Mouse (Mus musculus): Measurements from ENCODE around the gene Acsl5. TPM values are rescaled to one million over a fixed set of nuclear protein-coding genes. Genes with fewer than 3 reads are reported as not detected.

The Acsl5 gene
- polyA plus RNA-seq, 1 experiment, result 16.0 TPM

GRCm38 (mm10) chr19:55316109-55316714, 64.5 kb downstream of the Acsl5 start, which contains the start of gene Vti1a:
Vti1a (plus strand) TSS chr19:55316295.
- H3K79me2 ChIP-seq (ENCODE audit: control insufficient read depth, insufficient read depth), result peaks cover 27% of the 10 kb centered on the region
- TF ChIP-seq MAX (IDR thresholded peaks at IDR 0.05; ENCODE audit: low read depth), result no peak
- TF ChIP-seq POLR2A (IDR thresholded peaks at IDR 0.05; ENCODE audit: insufficient read length, low read depth), result peak; percentile 55
- TF ChIP-seq E2F4 (IDR thresholded peaks at IDR 0.05; ENCODE audit: insufficient read depth), result peak; percentile 34
- H3K4me3 ChIP-seq, result peak within 1 kb of the TSS; percentile 95

GRCm38 (mm10) chr19:55316901-55317300, 65.2 kb downstream of the Acsl5 start:
- H3K27me3 ChIP-seq (ENCODE audit: control insufficient read depth, insufficient read depth, insufficient read length), result no peaks in the 10 kb centered on the region
- H3K4me2 ChIP-seq (ENCODE audit: low read depth), result peak overlapping the region; percentile 88
- H3K4me3 ChIP-seq, result peak overlapping the region; percentile 95
- peak overlapping the region; percentile 63 for H3ac ChIP-seq (ENCODE audit: control insufficient read depth, insufficient read length)
- peaks cover 27% of the 10 kb centered on the region for H3K79me2 ChIP-seq (ENCODE audit: control insufficient read depth, insufficient read depth)
- TF ChIP-seq MYOG (IDR thresholded peaks at IDR 0.05; ENCODE audit: control insufficient read depth in 1 of 3, insufficient read depth in 1 of 3, insufficient read length in 2 of 3, low read depth in 2 of 3) (no peak), MAX (IDR thresholded peaks at IDR 0.05; ENCODE audit: low read depth) (no peak), USF1 (IDR thresholded peaks at IDR 0.05; ENCODE audit: low read depth) (no peak), CEBPB (IDR thresholded peaks at IDR 0.05; ENCODE audit: insufficient read depth, poor library complexity, severe bottlenecking) (no peak), TCF3 (IDR thresholded peaks at IDR 0.05; ENCODE audit: insufficient read length, low read depth) (no peak), MYOD1 (IDR thresholded peaks at IDR 0.05; ENCODE audit: control insufficient read depth in 1 of 3, insufficient read length in 2 of 3, low read depth in 2 of 3) (no peak), E2F4 (IDR thresholded peaks at IDR 0.05; ENCODE audit: insufficient read depth) (no peak), TCF12 (IDR thresholded peaks at IDR 0.05; ENCODE audit: insufficient read depth, poor library complexity, severe bottlenecking) (no peak), REST (IDR thresholded peaks at IDR 0.05; ENCODE audit: insufficient read depth, insufficient read length) (no peak), SRF (IDR thresholded peaks at IDR 0.05; ENCODE audit: control insufficient read depth, insufficient read length, low read depth) (no peak)
- peaks cover 7% of the 10 kb centered on the region for H3K36me3 ChIP-seq (ENCODE audit: control insufficient read depth, insufficient read depth)

More at GRCm38 (mm10) chr19:55316109-55316714, 64.5 kb downstream of the Acsl5 start, which contains the start of gene Vti1a:
- Histone ChIP-seq H3K27me3 (ENCODE audit: control insufficient read depth, insufficient read depth, insufficient read length) (no peaks in the 10 kb centered on the region), H3K36me3 (ENCODE audit: control insufficient read depth, insufficient read depth) (peaks cover 14% of the 10 kb centered on the region), H3ac (ENCODE audit: control insufficient read depth, insufficient read length) (peak within 1 kb of the TSS; percentile 63), H3K4me2 (ENCODE audit: low read depth) (peak within 1 kb of the TSS; percentile 88)

- Histone ChIP-seq H3K36me3 (ENCODE audit: control insufficient read depth, insufficient read depth) (no peaks in the 10 kb centered on the region), H3K27me3 (ENCODE audit: control insufficient read depth, insufficient read depth, insufficient read length) (no peaks in the 10 kb centered on the region), H3K4me2 (ENCODE audit: low read depth) (no peak overlapping the region), H3K4me3 (no peak overlapping the region), H3K79me2 (ENCODE audit: control insufficient read depth, insufficient read depth) (peaks cover 27% of the 10 kb centered on the region), H3ac (ENCODE audit: control insufficient read depth, insufficient read length) (no peak overlapping the region)
- TF ChIP-seq USF1 (IDR thresholded peaks at IDR 0.05; ENCODE audit: low read depth) (no peak), MAX (IDR thresholded peaks at IDR 0.05; ENCODE audit: low read depth) (no peak), POLR2A (IDR thresholded peaks at IDR 0.05; ENCODE audit: insufficient read length, low read depth) (no peak), TCF3 (IDR thresholded peaks at IDR 0.05; ENCODE audit: insufficient read length, low read depth) (no peak), MYOD1 (IDR thresholded peaks at IDR 0.05; ENCODE audit: control insufficient read depth in 1 of 3, insufficient read length in 2 of 3, low read depth in 2 of 3) (no peak), POLR2AphosphoS2 (IDR thresholded peaks at IDR 0.05; ENCODE audit: insufficient read length, low read depth) (no peak), CEBPB (IDR thresholded peaks at IDR 0.05; ENCODE audit: insufficient read depth, poor library complexity, severe bottlenecking) (no peak), REST (IDR thresholded peaks at IDR 0.05; ENCODE audit: insufficient read depth, insufficient read length) (no peak), E2F4 (IDR thresholded peaks at IDR 0.05; ENCODE audit: insufficient read depth) (no peak), SRF (IDR thresholded peaks at IDR 0.05; ENCODE audit: control insufficient read depth, insufficient read length, low read depth) (no peak), TCF12 (IDR thresholded peaks at IDR 0.05; ENCODE audit: insufficient read depth, poor library complexity, severe bottlenecking) (no peak), MYOG (IDR thresholded peaks at IDR 0.05; ENCODE audit: control insufficient read depth in 1 of 3, insufficient read depth in 1 of 3, insufficient read length in 2 of 3, low read depth in 2 of 3) (no peak)
Measured at GRCm38 (mm10) chr19:55319036-55319435, 67.3 kb downstream of the Acsl5 start.

GRCm38 (mm10) chr19:55319521-55319920, 67.8 kb downstream of the Acsl5 start:
- Histone ChIP-seq H3K36me3 (ENCODE audit: control insufficient read depth, insufficient read depth) (no peaks in the 10 kb centered on the region), H3K27me3 (ENCODE audit: control insufficient read depth, insufficient read depth, insufficient read length) (no peaks in the 10 kb centered on the region), H3K4me2 (ENCODE audit: low read depth) (no peak overlapping the region), H3ac (ENCODE audit: control insufficient read depth, insufficient read length) (no peak overlapping the region), H3K79me2 (ENCODE audit: control insufficient read depth, insufficient read depth) (peaks cover 25% of the 10 kb centered on the region), H3K4me3 (no peak overlapping the region)
- TF ChIP-seq MAX (IDR thresholded peaks at IDR 0.05; ENCODE audit: low read depth) (no peak), CEBPB (IDR thresholded peaks at IDR 0.05; ENCODE audit: insufficient read depth, poor library complexity, severe bottlenecking) (no peak), E2F4 (IDR thresholded peaks at IDR 0.05; ENCODE audit: insufficient read depth) (no peak), MYOD1 (IDR thresholded peaks at IDR 0.05; ENCODE audit: control insufficient read depth in 1 of 3, insufficient read length in 2 of 3, low read depth in 2 of 3) (no peak)

- H3ac ChIP-seq (ENCODE audit: control insufficient read depth, insufficient read length), result no peak overlapping the region
- no peak overlapping the region for H3K4me2 ChIP-seq (ENCODE audit: low read depth)
- peaks cover 3% of the 10 kb centered on the region for H3K79me2 ChIP-seq (ENCODE audit: control insufficient read depth, insufficient read depth)
- TF ChIP-seq TCF3 (IDR thresholded peaks at IDR 0.05; ENCODE audit: insufficient read length, low read depth), result no peak
- TF ChIP-seq POLR2A (IDR thresholded peaks at IDR 0.05; ENCODE audit: insufficient read length, low read depth), result no peak
- TF ChIP-seq CEBPB (IDR thresholded peaks at IDR 0.05; ENCODE audit: insufficient read depth, poor library complexity, severe bottlenecking), result no peak
- no peak for TF ChIP-seq TCF12 (IDR thresholded peaks at IDR 0.05; ENCODE audit: insufficient read depth, poor library complexity, severe bottlenecking)
- TF ChIP-seq E2F4 (IDR thresholded peaks at IDR 0.05; ENCODE audit: insufficient read depth), result no peak
- TF ChIP-seq REST (IDR thresholded peaks at IDR 0.05; ENCODE audit: insufficient read depth, insufficient read length), result no peak
- TF ChIP-seq SRF (IDR thresholded peaks at IDR 0.05; ENCODE audit: control insufficient read depth, insufficient read length, low read depth), result no peak
- TF ChIP-seq USF1 (IDR thresholded peaks at IDR 0.05; ENCODE audit: low read depth), result no peak
- no peak for TF ChIP-seq MYOD1 (IDR thresholded peaks at IDR 0.05; ENCODE audit: control insufficient read depth in 1 of 3, insufficient read length in 2 of 3, low read depth in 2 of 3)
- TF ChIP-seq MAX (IDR thresholded peaks at IDR 0.05; ENCODE audit: low read depth), result no peak
- no peak for TF ChIP-seq MYOG (IDR thresholded peaks at IDR 0.05; ENCODE audit: control insufficient read depth in 1 of 3, insufficient read depth in 1 of 3, insufficient read length in 2 of 3, low read depth in 2 of 3)
- no peak for TF ChIP-seq POLR2AphosphoS2 (IDR thresholded peaks at IDR 0.05; ENCODE audit: insufficient read length, low read depth)
- H3K27me3 ChIP-seq (ENCODE audit: control insufficient read depth, insufficient read depth, insufficient read length), result no peaks in the 10 kb centered on the region
- peaks cover 5% of the 10 kb centered on the region for H3K36me3 ChIP-seq (ENCODE audit: control insufficient read depth, insufficient read depth)
- H3K4me3 ChIP-seq, result no peak overlapping the region
Measured at GRCm38 (mm10) chr19:55322604-55323003, 70.9 kb downstream of the Acsl5 start.

Data from myocyte (in vitro differentiated cells).